Mouse (Mus musculus): ENCODE data around the gene Edf1. TPM values are rescaled to one million over a fixed set of nuclear protein-coding genes. Genes with fewer than 3 reads are reported as not detected.

The Edf1 gene
- polyA plus RNA-seq, 1 experiment from 2014 or later, result 356 TPM

DNA sequence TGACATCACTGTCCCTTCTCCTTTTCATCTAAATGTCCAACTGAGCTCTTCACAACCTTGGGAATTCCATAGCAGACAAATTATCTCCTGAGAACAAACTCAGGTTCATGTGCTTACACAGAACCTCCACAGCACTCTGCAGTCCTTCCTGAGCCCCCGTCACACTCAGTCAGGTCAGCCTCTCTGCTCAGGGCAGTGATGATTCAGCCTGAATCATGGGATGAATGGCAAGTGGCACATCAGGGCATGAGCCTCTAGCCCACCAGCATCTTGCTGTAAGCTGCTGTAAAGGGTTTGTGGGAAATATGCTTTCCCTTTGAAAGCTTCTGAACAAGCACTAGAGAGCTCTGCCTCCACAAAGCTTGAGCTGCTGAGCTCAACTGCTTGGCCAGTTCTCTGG, 41.1 kb downstream of the Edf1 start:
- ATAC-seq (replicated peaks; ENCODE audit: low FRiP score, low TSS enrichment, low read depth) (no peak), DNase-seq (ENCODE audit: low spot score) (no peak)
- Histone ChIP-seq H3K36me3 (ENCODE audit: control insufficient read depth, insufficient read depth, low read length) (peaks cover 88% of the 10 kb centered on the region), H3K27me3 (replicated peaks; ENCODE audit: control insufficient read depth, insufficient read depth, low read length) (no peaks in the 10 kb centered on the region), H3K4me3 (ENCODE audit: low read depth, low read length) (no peak overlapping the region), H3K4me2 (ENCODE audit: low read length) (no peak overlapping the region), H3K4me1 (replicated peaks; ENCODE audit: control insufficient read depth, insufficient read depth, low read length) (no peaks in the 10 kb centered on the region), H3K9ac (ENCODE audit: low read length) (no peak overlapping the region), H3K27ac (ENCODE audit: low read depth) (no peak overlapping the region), H3K9me3 (ENCODE audit: control insufficient read depth, low read length) (no peaks in the 10 kb centered on the region)
- 96% methylated on average over 1 of the region's 1 CpGs for WGBS

DNA sequence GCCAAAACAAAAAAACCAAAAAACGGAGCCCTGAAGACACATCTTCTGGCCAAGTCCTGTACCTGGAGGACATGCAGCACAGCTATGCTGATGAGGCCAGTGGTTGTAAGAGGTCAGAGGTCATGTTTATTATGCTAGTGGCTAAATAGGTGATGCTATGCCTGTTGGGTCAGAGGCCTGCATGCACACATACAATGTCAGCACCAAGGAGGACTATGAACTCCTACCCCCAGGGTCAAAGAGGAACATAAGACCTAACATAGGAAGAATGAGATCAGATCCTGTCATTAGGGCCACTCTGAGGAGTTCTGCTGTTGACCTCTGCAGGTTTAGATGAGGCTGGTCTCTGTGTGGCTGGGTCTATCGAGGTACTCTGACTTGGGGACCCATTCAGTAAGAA, 42.4 kb downstream of the Edf1 start:
- H3K27me3 ChIP-seq (replicated peaks; ENCODE audit: control insufficient read depth, insufficient read depth, low read length), result no peaks in the 10 kb centered on the region
- H3K36me3 ChIP-seq (ENCODE audit: control insufficient read depth, insufficient read depth, low read length), result peaks cover 84% of the 10 kb centered on the region
- H3K27ac ChIP-seq (ENCODE audit: low read depth), result no peak overlapping the region
- WGBS, result 85% methylated on average over 2 of the region's 2 CpGs
- ATAC-seq (replicated peaks; ENCODE audit: low FRiP score, low TSS enrichment, low read depth), result no peak
- H3K4me3 ChIP-seq (ENCODE audit: low read depth, low read length), result no peak overlapping the region
- H3K4me2 ChIP-seq (ENCODE audit: low read length), result no peak overlapping the region
- H3K9ac ChIP-seq (ENCODE audit: low read length), result no peak overlapping the region
- no peaks in the 10 kb centered on the region for H3K9me3 ChIP-seq (ENCODE audit: control insufficient read depth, low read length)
- DNase-seq (ENCODE audit: low spot score), result no peak
- no peaks in the 10 kb centered on the region for H3K4me1 ChIP-seq (replicated peaks; ENCODE audit: control insufficient read depth, insufficient read depth, low read length)

DNA sequence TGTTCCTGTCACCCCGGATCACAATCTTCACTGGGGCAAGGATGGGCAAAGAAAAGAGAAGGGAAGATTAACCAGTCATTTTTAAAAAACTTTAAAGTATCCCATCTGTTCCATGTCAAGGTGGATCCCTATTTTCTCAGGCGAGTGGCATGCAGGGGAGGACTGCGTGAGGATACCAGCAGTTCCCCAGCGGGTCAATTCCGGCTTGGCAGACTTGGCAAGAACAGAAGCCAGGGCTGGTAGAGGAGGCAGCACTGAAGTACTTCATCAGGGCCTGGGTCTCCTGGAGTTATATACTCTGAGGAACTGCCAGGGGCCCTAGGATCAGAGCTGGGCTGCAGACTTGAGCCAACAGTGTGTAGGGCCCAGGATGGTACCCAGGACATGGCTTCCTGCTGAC, 44.9 kb downstream of the Edf1 start:
- Histone ChIP-seq H3K9ac (ENCODE audit: low read length) (no peak overlapping the region), H3K4me3 (ENCODE audit: low read depth, low read length) (no peak overlapping the region), H3K9me3 (ENCODE audit: control insufficient read depth, low read length) (no peaks in the 10 kb centered on the region), H3K4me2 (ENCODE audit: low read length) (no peak overlapping the region), H3K27me3 (replicated peaks; ENCODE audit: control insufficient read depth, insufficient read depth, low read length) (no peaks in the 10 kb centered on the region), H3K36me3 (ENCODE audit: control insufficient read depth, insufficient read depth, low read length) (peaks cover 59% of the 10 kb centered on the region), H3K4me1 (replicated peaks; ENCODE audit: control insufficient read depth, insufficient read depth, low read length) (peaks cover 13% of the 10 kb centered on the region), H3K27ac (ENCODE audit: low read depth) (no peak overlapping the region)
- no peak for ATAC-seq (replicated peaks; ENCODE audit: low FRiP score, low TSS enrichment, low read depth)
- 88% methylated on average over 5 of the region's 5 CpGs for WGBS
- no peak for DNase-seq (ENCODE audit: low spot score)

DNA sequence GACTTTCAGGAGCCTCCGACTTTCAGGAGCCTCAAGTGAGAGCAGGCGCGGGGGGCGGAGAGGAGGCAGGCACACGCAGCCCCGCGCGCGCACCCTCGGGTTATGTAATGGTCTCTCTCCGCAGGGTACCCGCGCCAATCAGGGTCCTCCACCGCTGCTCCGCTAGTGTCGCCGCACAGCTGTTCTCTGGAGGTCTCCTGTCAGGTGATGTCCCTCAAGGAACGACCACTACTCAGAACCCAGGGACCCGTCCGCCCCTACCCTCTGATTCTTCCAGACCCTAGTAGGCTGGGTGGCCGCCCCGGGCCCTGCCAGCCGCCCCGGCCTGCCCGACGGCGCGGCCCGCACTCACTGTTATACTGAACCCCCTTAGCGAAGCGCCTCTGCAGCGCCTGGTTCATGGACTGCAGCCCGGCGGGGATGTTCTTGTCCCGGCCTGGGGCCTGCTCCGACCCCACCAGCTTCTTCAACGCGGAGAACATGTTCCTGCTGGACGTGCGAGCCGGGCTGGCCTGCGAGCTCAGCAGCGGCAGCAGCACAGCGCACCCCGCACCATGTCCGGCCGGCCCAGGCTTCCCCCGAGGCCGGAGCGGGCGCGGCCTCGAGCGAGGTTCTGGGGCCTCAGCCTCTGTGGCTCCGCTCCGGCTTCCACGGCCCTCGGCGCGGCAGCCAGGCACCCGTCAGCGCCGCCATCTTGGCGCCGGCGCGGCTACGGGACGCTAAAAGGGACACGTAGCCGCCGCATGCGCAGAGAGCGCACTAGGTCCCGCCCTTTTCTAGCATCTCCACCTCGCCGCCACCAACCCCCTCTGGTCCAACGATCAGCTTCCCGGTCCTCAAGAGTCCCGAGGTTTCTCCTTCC, 50.3 kb downstream of the Edf1 start, which contains the start of gene Rabl6:
Rabl6 (minus strand) TSS at position 761 of the 862 bp plus-strand sequence.
- Histone ChIP-seq H3K4me1 (replicated peaks; ENCODE audit: control insufficient read depth, insufficient read depth, low read length) (peaks cover 17% of the 10 kb centered on the region), H3K27ac (ENCODE audit: low read depth) (peak within 1 kb of the TSS; percentile 95), H3K9ac (ENCODE audit: low read length) (peak within 1 kb of the TSS; percentile 95), H3K36me3 (ENCODE audit: control insufficient read depth, insufficient read depth, low read length) (peaks cover 7% of the 10 kb centered on the region), H3K9me3 (ENCODE audit: control insufficient read depth, low read length) (no peaks in the 10 kb centered on the region), H3K4me2 (ENCODE audit: low read length) (peak within 1 kb of the TSS; percentile 86), H3K4me3 (ENCODE audit: low read depth, low read length) (peak within 1 kb of the TSS; percentile 94), H3K27me3 (replicated peaks; ENCODE audit: control insufficient read depth, insufficient read depth, low read length) (0 out of 2 replicates have a peak, but pooled peaks cover 3% of the 10 kb centered on the region)
- ATAC-seq (replicated peaks; ENCODE audit: low FRiP score, low TSS enrichment, low read depth), result peak; percentile 92
- DNase-seq (ENCODE audit: low spot score), result peak; percentile 90
- whole genome bisulfite sequencing, result under 1% methylated on average over 77 of the region's 80 CpGs

DNA sequence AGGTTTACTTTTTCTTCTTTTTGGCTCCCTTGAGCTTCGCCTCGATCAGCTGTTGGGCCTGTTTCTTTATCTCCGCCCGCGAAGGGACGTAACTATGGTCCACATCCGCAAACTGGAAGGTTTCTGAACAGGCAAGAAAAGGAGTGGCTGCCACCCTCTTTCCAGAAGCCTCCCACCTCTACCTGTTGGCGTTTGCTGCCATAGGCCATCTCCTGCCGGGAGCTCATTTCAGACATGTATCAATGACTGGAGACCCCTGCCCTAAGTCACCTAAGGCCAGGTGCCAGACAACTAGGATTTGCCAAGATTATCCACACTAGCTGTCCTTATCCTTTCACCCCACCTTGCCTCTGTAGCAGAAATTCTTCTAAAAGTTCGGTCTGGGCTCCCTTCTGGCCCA, 51.0 kb downstream of the Edf1 start:
- peaks cover 17% of the 10 kb centered on the region for H3K4me1 ChIP-seq (replicated peaks; ENCODE audit: control insufficient read depth, insufficient read depth, low read length)
- H3K27me3 ChIP-seq (replicated peaks; ENCODE audit: control insufficient read depth, insufficient read depth, low read length), result 0 out of 2 replicates have a peak, but pooled peaks cover 5% of the 10 kb centered on the region
- no peaks in the 10 kb centered on the region for H3K9me3 ChIP-seq (ENCODE audit: control insufficient read depth, low read length)
- ATAC-seq (replicated peaks; ENCODE audit: low FRiP score, low TSS enrichment, low read depth) (peak; percentile 13; the same call in 1 of the 2 replicates), DNase-seq (ENCODE audit: low spot score) (no peak)
- peak overlapping the region; percentile 95; the same call in 1 of the 2 replicates for H3K27ac ChIP-seq (ENCODE audit: low read depth)
- H3K9ac ChIP-seq (ENCODE audit: low read length), result peak overlapping the region; percentile 95; the same call in 1 of the 2 replicates
- 52% methylated on average over 10 of the region's 10 CpGs for WGBS
- H3K4me3 ChIP-seq (ENCODE audit: low read depth, low read length), result peak overlapping the region; percentile 94
- H3K4me2 ChIP-seq (ENCODE audit: low read length), result peak overlapping the region; percentile 86
- peaks cover 5% of the 10 kb centered on the region; the same call in 1 of the 2 replicates for H3K36me3 ChIP-seq (ENCODE audit: control insufficient read depth, insufficient read depth, low read length)

Other genes starting within 250 kb of the Edf1 start
- gene Grin1, start 238.7 kb upstream of the Edf1 start, polyA plus RNA-seq (2014; fragmentation: Nextera tagmentation; extraction: Ambion mirVana), result 2.1 and 2.4 TPM in 2 replicates
- gene Man1b1, start 225.5 kb upstream of the Edf1 start, polyA plus RNA-seq (2014; fragmentation: Nextera tagmentation; extraction: Ambion mirVana), result 66.3 and 73.3 TPM in 2 replicates
- 24.1 and 26.5 TPM in 2 replicates for gene Dpp7, start 201.5 kb upstream of the Edf1 start, polyA plus RNA-seq (2014; fragmentation: Nextera tagmentation; extraction: Ambion mirVana)
- 36.3 and 46.0 TPM in 2 replicates for gene Uap1l1, start 192.2 kb upstream of the Edf1 start, polyA plus RNA-seq (2014; fragmentation: Nextera tagmentation; extraction: Ambion mirVana)
- gene Sapcd2, start 185.5 kb upstream of the Edf1 start, polyA plus RNA-seq (2014; fragmentation: Nextera tagmentation; extraction: Ambion mirVana), result 43.2 and 47.4 TPM in 2 replicates
- 5.9 and 7.4 TPM in 2 replicates for gene Entpd2, start 162.0 kb upstream of the Edf1 start, polyA plus RNA-seq (2014; fragmentation: Nextera tagmentation; extraction: Ambion mirVana)
- 42.2 and 45.4 TPM in 2 replicates for gene Npdc1, start 158.5 kb upstream of the Edf1 start, polyA plus RNA-seq (2014; fragmentation: Nextera tagmentation; extraction: Ambion mirVana)
- 0.15 TPM in 1 of 2 replicates, not detected in the other for gene Fut7, start 134.6 kb upstream of the Edf1 start, polyA plus RNA-seq (2014; fragmentation: Nextera tagmentation; extraction: Ambion mirVana)
- 4.8 and 4.9 TPM in 2 replicates for gene Abca2, start 129.1 kb upstream of the Edf1 start, polyA plus RNA-seq (2014; fragmentation: Nextera tagmentation; extraction: Ambion mirVana)
- gene Clic3, start 101.0 kb upstream of the Edf1 start, polyA plus RNA-seq (2014; fragmentation: Nextera tagmentation; extraction: Ambion mirVana), result 1.8 and 2.0 TPM in 2 replicates
- gene Paxx, start 96.8 kb upstream of the Edf1 start, polyA plus RNA-seq (2014; fragmentation: Nextera tagmentation; extraction: Ambion mirVana), result 25.0 and 27.4 TPM in 2 replicates
- 6.2 and 7.9 TPM in 2 replicates for gene Ptgds, start 87.8 kb upstream of the Edf1 start, polyA plus RNA-seq (2014; fragmentation: Nextera tagmentation; extraction: Ambion mirVana)
- gene Lcn12, start 63.9 kb upstream of the Edf1 start, polyA plus RNA-seq (2014; fragmentation: Nextera tagmentation; extraction: Ambion mirVana), result not detected in 2 replicates
- gene Fbxw5, start 57.1 kb upstream of the Edf1 start, polyA plus RNA-seq (2014; fragmentation: Nextera tagmentation; extraction: Ambion mirVana), result 72.9 and 79.3 TPM in 2 replicates
- gene C8g, start 56.1 kb upstream of the Edf1 start, polyA plus RNA-seq (2014; fragmentation: Nextera tagmentation; extraction: Ambion mirVana), result 5.9 and 6.3 TPM in 2 replicates
- 31.2 and 32.0 TPM in 2 replicates for gene Traf2, start 10.9 kb upstream of the Edf1 start, polyA plus RNA-seq (2014; fragmentation: Nextera tagmentation; extraction: Ambion mirVana)
- gene Mamdc4, start 17.0 kb downstream of the Edf1 start, polyA plus RNA-seq (2014; fragmentation: Nextera tagmentation; extraction: Ambion mirVana), result 59.1 and 85.2 TPM in 2 replicates
- 278 and 287 TPM in 2 replicates for gene Phpt1, start 17.4 kb downstream of the Edf1 start, polyA plus RNA-seq (2014; fragmentation: Nextera tagmentation; extraction: Ambion mirVana)
- gene Ajm1, start 23.9 kb downstream of the Edf1 start, polyA plus RNA-seq (2014; fragmentation: Nextera tagmentation; extraction: Ambion mirVana), result 1.8 and 2.0 TPM in 2 replicates
- gene Rabl6, start 50.7 kb downstream of the Edf1 start, polyA plus RNA-seq (2014; fragmentation: Nextera tagmentation; extraction: Ambion mirVana), result 59.2 and 65.6 TPM in 2 replicates
- 0.24 TPM in 2 replicates for gene Ccdc183, start 59.8 kb downstream of the Edf1 start, polyA plus RNA-seq (2014; fragmentation: Nextera tagmentation; extraction: Ambion mirVana)
- gene Tmem141, start 64.2 kb downstream of the Edf1 start, polyA plus RNA-seq (2014; fragmentation: Nextera tagmentation; extraction: Ambion mirVana), result 25.7 and 26.7 TPM in 2 replicates
- gene Fcna, start 70.2 kb downstream of the Edf1 start, polyA plus RNA-seq (2014; fragmentation: Nextera tagmentation; extraction: Ambion mirVana), result 1.5 and 1.6 TPM in 2 replicates
- not detected in 2 replicates for gene Lcn8, start 95.3 kb downstream of the Edf1 start, polyA plus RNA-seq (2014; fragmentation: Nextera tagmentation; extraction: Ambion mirVana)
- gene Lcn5, start 100.1 kb downstream of the Edf1 start, polyA plus RNA-seq (2014; fragmentation: Nextera tagmentation; extraction: Ambion mirVana), result not detected in 2 replicates
- not detected in 2 replicates for gene Lcn6, start 118.9 kb downstream of the Edf1 start, polyA plus RNA-seq (2014; fragmentation: Nextera tagmentation; extraction: Ambion mirVana)
- gene Lcn10, start 124.9 kb downstream of the Edf1 start, polyA plus RNA-seq (2014; fragmentation: Nextera tagmentation; extraction: Ambion mirVana), result not detected in 2 replicates
- gene Obp2a, start 142.2 kb downstream of the Edf1 start, polyA plus RNA-seq (2014; fragmentation: Nextera tagmentation; extraction: Ambion mirVana), result not detected in 2 replicates
- 95.4 and 106 TPM in 2 replicates for gene Bmyc, start 148.9 kb downstream of the Edf1 start, polyA plus RNA-seq (2014; fragmentation: Nextera tagmentation; extraction: Ambion mirVana)
- not detected in 2 replicates for gene Obp2b, start 179.2 kb downstream of the Edf1 start, polyA plus RNA-seq (2014; fragmentation: Nextera tagmentation; extraction: Ambion mirVana)
- not detected in 2 replicates for gene Lcn3, start 207.7 kb downstream of the Edf1 start, polyA plus RNA-seq (2014; fragmentation: Nextera tagmentation; extraction: Ambion mirVana)
- gene Lcn11, start 219.2 kb downstream of the Edf1 start, polyA plus RNA-seq (2014; fragmentation: Nextera tagmentation; extraction: Ambion mirVana), result not detected in 2 replicates
- gene Gm13539, start 224.4 kb downstream of the Edf1 start, polyA plus RNA-seq (2014; fragmentation: Nextera tagmentation; extraction: Ambion mirVana), result not detected in 2 replicates